ENCODE assay signal across 7 mouse cellular contexts in genomic region chr3:108145534-108146445, GRCm38 (mm10). TPM values are rescaled to one million over a fixed set of nuclear protein-coding genes. Genes with fewer than 3 reads are reported as not detected.
DNase-seq lines count a peak whose midpoint lies in the region; ATAC-seq lines count a peak whose summit lies in the region.

Gene Gnai3 (minus strand): TSS chr3:108146146.

- peak within 1 kb of the TSS; percentile 83 for H3K4me3 ChIP-seq in embryonic facial prominence, embryonic 11.5 days (ENCODE audit: low read depth, low read length)
- peak within 1 kb of the TSS; percentile 91 for H3K4me3 ChIP-seq in limb, embryonic 10.5 days
- peak within 1 kb of the TSS; percentile 83 for H3K4me3 ChIP-seq in midbrain, embryonic 13.5 days (replicated peaks)

- H3K36me3 ChIP-seq in embryonic facial prominence, embryonic 11.5 days (replicated peaks; ENCODE audit: control insufficient read depth, insufficient read depth, low read depth, low read length): no peaks in the 10 kb centered on the region; the same call in 1 of the 2 replicates
- H3K36me3 ChIP-seq in limb, embryonic 10.5 days: 0 out of 2 replicates have a peak, but pooled peaks cover 4% of the 10 kb centered on the region
- no peaks in the 10 kb centered on the region for H3K36me3 ChIP-seq in midbrain, embryonic 13.5 days

- no peaks in the 10 kb centered on the region for H3K27me3 ChIP-seq in embryonic facial prominence, embryonic 11.5 days (ENCODE audit: control insufficient read depth, insufficient read depth, low read length)
- no peaks in the 10 kb centered on the region for H3K27me3 ChIP-seq in limb, embryonic 10.5 days (ENCODE audit: low read depth, poor library complexity, severe bottlenecking)
- no peaks in the 10 kb centered on the region for H3K27me3 ChIP-seq in midbrain, embryonic 13.5 days

- H3K4me2 ChIP-seq in embryonic facial prominence, embryonic 11.5 days (ENCODE audit: low read depth, low read length): peak within 1 kb of the TSS; percentile 74
- peak within 1 kb of the TSS; percentile 74 for H3K4me2 ChIP-seq in midbrain, embryonic 13.5 days (replicated peaks)

- 0 out of 2 replicates have a peak, but pooled peaks cover 2% of the 10 kb centered on the region for H3K4me1 ChIP-seq in embryonic facial prominence, embryonic 11.5 days (ENCODE audit: control insufficient read depth, insufficient read depth, low read length)
- H3K4me1 ChIP-seq in limb, embryonic 10.5 days: peaks cover 33% of the 10 kb centered on the region
- H3K4me1 ChIP-seq in midbrain, embryonic 13.5 days (replicated peaks): peaks cover 33% of the 10 kb centered on the region

- ATAC-seq in embryonic facial prominence, embryonic 11.5 days (replicated peaks; ENCODE audit: insufficient number of reproducible peaks, low FRiP score, low TSS enrichment, low read depth): peak; percentile 95
- ATAC-seq in granulocyte monocyte progenitor cell, adult 5-6 weeks (replicated peaks; ENCODE audit: poor library complexity, severe bottlenecking): peak; percentile 90
- peak; percentile 96 for ATAC-seq in midbrain, embryonic 13.5 days

- peak; percentile 94 for DNase-seq in adrenal gland, postnatal 14 days
- peak; percentile 96 for DNase-seq in embryonic facial prominence, embryonic 11.5 days (ENCODE audit: low spot score)
- peak; percentile 90 for DNase-seq in kidney, adult 11 months
- peak; percentile 97 for DNase-seq in limb, embryonic 10.5 days (ENCODE audit: low spot score)
- peak; percentile 81 for DNase-seq in spleen, adult 12 weeks (ENCODE audit: low spot score)

- peak within 1 kb of the TSS; percentile 87 for H3K9ac ChIP-seq in embryonic facial prominence, embryonic 11.5 days (replicated peaks; ENCODE audit: low read length)
- peak within 1 kb of the TSS; percentile 91 for H3K9ac ChIP-seq in midbrain, embryonic 13.5 days (replicated peaks)

- peak within 1 kb of the TSS; percentile 74 for H3K27ac ChIP-seq in embryonic facial prominence, embryonic 11.5 days (replicated peaks; ENCODE audit: low read depth, low read length)
- peak within 1 kb of the TSS; percentile 91 for H3K27ac ChIP-seq in limb, embryonic 10.5 days
- H3K27ac ChIP-seq in midbrain, embryonic 13.5 days: peak within 1 kb of the TSS; percentile 94

- under 1% methylated on average over 62 of the region's 63 CpGs for WGBS in embryonic facial prominence, embryonic 11.5 days
- WGBS in limb, embryonic 10.5 days: under 1% methylated on average over 63 of the region's 63 CpGs
- under 1% methylated on average over 62 of the region's 63 CpGs for WGBS in midbrain, embryonic 13.5 days

- no peaks in the 10 kb centered on the region for H3K9me3 ChIP-seq in embryonic facial prominence, embryonic 11.5 days (replicated peaks; ENCODE audit: control insufficient read depth, low read length)
- no peaks in the 10 kb centered on the region for H3K9me3 ChIP-seq in limb, embryonic 10.5 days (replicated peaks)
- no peaks in the 10 kb centered on the region for H3K9me3 ChIP-seq in midbrain, embryonic 13.5 days

RNA-seq across cellular contexts. Expression of gene Gnai3, which starts in this region (rescaled TPM):
- total RNA-seq in adrenal gland, postnatal 14 days (2021): 134 and 140 TPM in 2 replicates
- 229 and 242 TPM in 2 replicates for polyA plus RNA-seq in embryonic facial prominence, embryonic 11.5 days (2014; fragmentation: Nextera tagmentation; extraction: Ambion mirVana)
- 82.3 and 93.1 TPM in 2 replicates for total RNA-seq in granulocyte monocyte progenitor cell, adult 5-6 weeks (2014; fragmentation: Nextera tagmentation)
- 139 and 189 TPM in 2 replicates for total RNA-seq in granulocyte monocyte progenitor cell, adult 5-6 weeks (2017)
- 178 and 197 TPM in 2 replicates for polyA plus RNA-seq in limb, embryonic 10.5 days (2016; fragmentation: Nextera tagmentation; extraction: Ambion mirVana)
- polyA plus RNA-seq in midbrain, embryonic 13.5 days (2015; fragmentation: Nextera tagmentation; extraction: Ambion mirVana): 148 and 152 TPM in 2 replicates

Comparison
In these comparisons a context has a peak if more than half of its experiments do, and no peak if none do; other contexts are left out.
1. Peak in every context shown above with its lines: DNase-seq, ATAC-seq, H3K4me3 ChIP-seq and H3K27ac ChIP-seq.